Mouse (Mus musculus) kidney, postnatal 0 days (tissue): ENCODE results near the gene 2310011J03Rik. TPM values are rescaled to one million over a fixed set of nuclear protein-coding genes. Genes with fewer than 3 reads are reported as not detected.

Experiments
- ATAC-seq: fragments of 200-750 bp; cut with Nextera tagmentation; replicated peaks from 2 replicates; pipeline ENCODE4 v1.8.0; 2017; ENCODE audit warnings: low read depth, moderate number of reproducible peaks, moderate TSS enrichment, moderate library complexity; ENCODE audit not compliant: low FRiP score
- DNase-seq: peaks from one replicate; pipeline ENCODE4 v3.0.0-alpha.2; 2016; ENCODE audit warnings: low spot score
- H3K27ac ChIP-seq: fragments of 300-500 bp; sonication (generic); 2 replicates; pipeline ENCODE4 v1.5.1; 2014; ENCODE audit warnings: mild to moderate bottlenecking
- H3K27me3 ChIP-seq: fragments of 300-500 bp; sonication (generic); 2 replicates; pipeline ENCODE4 v1.6.1; 2014; ENCODE audit warnings: low read length, mixed read lengths; ENCODE audit not compliant: insufficient read depth
- H3K36me3 ChIP-seq: fragments of 300-500 bp; sonication (generic); 2 replicates; pipeline ENCODE4 v1.6.1; 2014; ENCODE audit warnings: low read length, mixed read lengths; ENCODE audit not compliant: insufficient read depth
- H3K4me1 ChIP-seq: fragments of 300-500 bp; sonication (generic); replicated peaks from 2 replicates; pipeline ENCODE4 v1.6.1; 2014; ENCODE audit warnings: antibody characterized with exemption, low read length, mixed read lengths; ENCODE audit not compliant: insufficient read depth
- H3K4me2 ChIP-seq: fragments of 300-500 bp; sonication (generic); 2 replicates; pipeline ENCODE4 v1.6.1; 2014; ENCODE audit warnings: mild to moderate bottlenecking, low read length, moderate library complexity, mixed read lengths
- H3K4me3 ChIP-seq: fragments of 300-500 bp; sonication (generic); replicated peaks from 2 replicates; pipeline ENCODE4 v1.5.1; 2014; ENCODE audit warnings: low read depth, low read length
- H3K9ac ChIP-seq: fragments of 300-500 bp; sonication (generic); 2 replicates; pipeline ENCODE4 v1.6.1; 2014; ENCODE audit warnings: low read depth, low read length
- H3K9me3 ChIP-seq: fragments of 300-500 bp; sonication (generic); replicated peaks from 2 replicates; pipeline ENCODE4 v1.6.1; 2016; ENCODE audit warnings: low read length, inconsistent platforms, mixed read lengths
- CTCF ChIP-seq: IDR thresholded peaks from 2 replicates; pipeline ENCODE4 v1.5.1; 2016; ENCODE audit warnings: antibody characterized with exemption, low read depth, mild to moderate bottlenecking, moderate library complexity
- WGBS: fragments of 180-500 bp; shearing (Covaris S2); extraction: QIAGEN DNeasy Blood & Tissue Kit; methylation state at CpG from one replicate; pipeline ENCODE4 v1.1.7; 2014; 5-methylcytosine and 5-hydroxymethylcytosine counted together
- polyA plus RNA-seq: library from polyadenylated mRNA; unstranded; fragments of >200 nt; fragmentation: Nextera tagmentation; extraction: Ambion mirVana; gene quantifications from 2 replicates; pipeline ENCODE4 v1.2.1, GENCODE M21; 2015

The 2310011J03Rik gene
- polyA plus RNA-seq, 1 experiment from 2014 or later: 52.2 TPM

DNA sequence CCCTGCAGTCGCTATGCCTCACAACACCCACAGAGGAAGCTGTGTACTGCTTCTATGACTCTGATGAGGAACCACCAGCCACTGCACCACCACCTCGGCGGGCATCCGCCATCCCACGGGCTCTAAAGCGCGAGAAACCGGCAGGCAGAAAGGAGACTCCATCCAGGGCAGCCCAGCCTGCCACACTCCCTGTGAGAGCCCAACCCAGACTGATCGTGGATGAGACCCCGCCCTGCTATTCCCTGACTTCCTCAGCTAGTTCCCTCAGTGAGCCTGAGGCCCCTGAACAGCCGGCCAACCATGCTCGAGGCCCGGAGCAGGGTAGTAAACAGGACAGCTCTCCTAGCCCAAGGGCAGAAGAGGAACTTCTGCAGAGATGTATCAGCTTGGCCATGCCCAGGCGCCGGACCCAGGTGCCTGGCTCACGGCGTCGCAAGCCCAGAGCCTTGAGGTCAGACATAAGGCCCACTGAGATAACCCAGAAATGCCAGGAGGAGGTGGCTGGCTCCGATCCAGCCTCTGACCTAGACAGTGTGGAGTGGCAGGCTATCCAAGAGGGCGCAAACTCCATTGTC lies 6.6 kb downstream of the 2310011J03Rik start:
- no peak overlapping the region for H3K9ac ChIP-seq
- no peaks in the 10 kb centered on the region for H3K4me1 ChIP-seq
- H3K4me2 ChIP-seq: no peak overlapping the region
- no peak overlapping the region for H3K27ac ChIP-seq
- no peak for TF ChIP-seq CTCF
- DNase-seq: no peak
- H3K9me3 ChIP-seq: no peaks in the 10 kb centered on the region
- 41% methylated on average over 20 of the region's 20 CpGs for WGBS
- peaks cover 30% of the 10 kb centered on the region; the same call in 1 of the 2 replicates for H3K27me3 ChIP-seq
- no peak overlapping the region for H3K4me3 ChIP-seq
- no peak for ATAC-seq
- H3K36me3 ChIP-seq: peaks cover 3% of the 10 kb centered on the region; the same call in 1 of the 2 replicates

DNA sequence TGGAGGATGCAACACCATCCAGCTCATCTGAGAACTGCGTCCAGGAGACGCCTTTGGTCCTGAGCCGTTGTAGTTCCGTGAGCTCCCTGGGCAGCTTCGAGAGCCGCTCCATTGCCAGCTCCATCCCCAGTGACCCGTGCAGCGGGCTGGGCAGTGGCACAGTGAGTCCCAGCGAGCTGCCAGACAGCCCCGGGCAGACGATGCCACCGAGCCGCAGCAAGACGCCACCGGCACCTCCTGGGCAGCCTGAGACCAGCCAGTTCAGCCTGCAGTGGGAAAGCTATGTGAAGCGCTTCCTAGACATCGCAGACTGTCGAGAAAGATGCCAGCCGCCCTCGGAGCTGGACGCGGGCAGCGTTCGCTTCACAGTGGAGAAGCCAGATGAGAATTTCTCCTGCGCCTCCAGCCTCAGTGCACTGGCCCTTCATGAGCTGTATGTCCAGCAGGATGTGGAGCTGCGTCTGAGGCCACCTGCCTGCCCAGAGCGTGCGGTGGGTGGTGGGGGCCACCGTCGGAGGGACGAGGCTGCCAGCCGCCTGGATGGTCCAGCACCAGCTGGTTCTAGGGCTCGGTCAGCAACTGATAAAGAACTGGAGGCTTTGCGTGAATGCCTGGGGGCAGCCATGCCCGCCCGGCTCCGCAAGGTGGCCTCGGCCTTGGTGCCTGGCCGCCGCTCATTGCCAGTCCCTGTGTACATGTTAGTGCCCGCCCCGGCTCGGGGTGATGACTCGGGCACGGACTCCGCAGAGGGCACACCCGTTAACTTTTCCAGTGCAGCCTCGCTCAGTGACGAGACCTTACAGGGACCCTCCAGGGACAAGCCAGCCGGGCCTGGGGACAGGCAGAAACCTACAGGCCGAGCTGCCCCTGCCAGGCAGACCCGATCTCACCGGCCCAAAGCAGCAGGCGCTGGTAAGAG lies 7.5 kb downstream of the 2310011J03Rik start:
- DNase-seq (no peak), ATAC-seq (no peak)
- Histone ChIP-seq H3K9ac (no peak overlapping the region), H3K4me3 (no peak overlapping the region), H3K9me3 (no peaks in the 10 kb centered on the region), H3K36me3 (peaks cover 3% of the 10 kb centered on the region; the same call in 1 of the 2 replicates), H3K4me1 (no peaks in the 10 kb centered on the region), H3K4me2 (no peak overlapping the region), H3K27me3 (peaks cover 30% of the 10 kb centered on the region; the same call in 1 of the 2 replicates), H3K27ac (no peak overlapping the region)
- no peak for TF ChIP-seq CTCF
- WGBS: 60% methylated on average over 54 of the region's 54 CpGs

DNA sequence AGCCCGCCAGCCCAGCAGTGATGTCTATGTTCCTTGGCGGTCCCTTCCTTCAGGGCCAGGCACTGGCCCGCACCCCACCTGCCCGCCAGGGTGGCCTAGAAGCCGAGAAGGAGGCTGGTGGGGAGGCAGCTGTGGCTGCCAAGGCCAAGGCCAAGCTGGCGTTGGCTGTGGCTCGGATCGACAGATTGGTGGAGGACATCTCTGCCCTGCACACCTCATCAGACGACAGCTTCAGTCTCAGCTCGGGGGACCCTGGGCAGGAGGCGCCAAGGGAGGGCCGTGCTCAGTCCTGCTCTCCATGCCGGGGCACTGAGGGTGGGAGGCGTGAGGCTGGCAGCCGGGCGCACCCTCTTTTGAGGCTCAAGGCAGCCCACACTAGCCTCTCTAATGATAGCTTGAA lies 8.8 kb downstream of the 2310011J03Rik start:
- peaks cover 25% of the 10 kb centered on the region; the same call in 1 of the 2 replicates for H3K27me3 ChIP-seq
- ATAC-seq (no peak), DNase-seq (no peak)
- no peaks in the 10 kb centered on the region for H3K36me3 ChIP-seq
- no peaks in the 10 kb centered on the region for H3K9me3 ChIP-seq
- TF ChIP-seq CTCF: no peak
- H3K9ac ChIP-seq: no peak overlapping the region
- no peak overlapping the region for H3K27ac ChIP-seq
- no peaks in the 10 kb centered on the region for H3K4me1 ChIP-seq
- 89% methylated on average over 16 of the region's 16 CpGs for WGBS
- H3K4me3 ChIP-seq: no peak overlapping the region
- no peak overlapping the region for H3K4me2 ChIP-seq

DNA sequence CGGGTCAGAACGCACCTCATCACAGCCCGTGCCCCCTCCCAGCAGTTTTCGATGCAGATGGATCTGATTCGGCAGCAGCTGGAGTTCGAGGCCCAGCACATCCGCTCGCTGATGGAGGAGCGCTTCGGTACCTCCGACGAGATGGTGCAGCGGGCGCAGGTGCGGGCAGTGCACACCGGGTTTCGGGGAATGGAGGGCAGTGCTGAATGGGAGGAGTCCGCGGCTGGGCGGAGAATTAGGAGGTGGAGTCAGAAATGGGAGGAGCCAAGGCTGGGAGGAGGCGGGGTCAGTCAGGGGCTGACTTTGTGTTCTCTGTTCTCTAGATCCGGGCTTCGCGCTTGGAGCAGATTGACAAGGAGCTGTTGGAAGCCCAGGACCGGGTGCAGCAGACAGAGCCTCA lies 15.5 kb downstream of the 2310011J03Rik start:
- Histone ChIP-seq H3K4me2 (peak overlapping the region; percentile 43), H3K9me3 (no peaks in the 10 kb centered on the region), H3K36me3 (no peaks in the 10 kb centered on the region), H3K9ac (no peak overlapping the region), H3K4me3 (no peak overlapping the region), H3K27ac (no peak overlapping the region), H3K27me3 (peaks cover 20% of the 10 kb centered on the region), H3K4me1 (peaks cover 3% of the 10 kb centered on the region; the same call in 1 of the 2 replicates)
- 13% methylated on average over 24 of the region's 25 CpGs for WGBS
- no peak for TF ChIP-seq CTCF
- ATAC-seq (no peak), DNase-seq (peak; percentile 45)

DNA sequence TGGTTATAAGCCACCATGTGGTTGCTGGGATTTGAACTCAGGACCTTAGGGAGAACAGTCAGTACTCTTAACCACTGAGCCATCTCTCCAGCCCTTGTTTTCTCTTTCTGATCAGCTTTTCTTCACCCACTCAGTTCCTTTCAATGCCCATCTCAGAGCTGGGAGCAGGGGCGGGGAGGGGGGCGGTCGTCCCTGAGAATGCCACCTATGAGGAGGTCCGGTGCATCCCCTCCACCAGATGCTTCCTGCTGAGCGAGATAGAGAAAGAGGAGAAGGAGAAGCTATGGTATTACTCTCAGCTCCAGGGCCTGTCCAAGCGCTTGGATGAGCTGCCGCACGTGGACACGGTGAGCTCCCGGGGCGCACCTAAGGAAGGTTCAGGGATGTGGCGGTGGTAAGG lies 15.9 kb downstream of the 2310011J03Rik start:
- no peaks in the 10 kb centered on the region for H3K9me3 ChIP-seq
- H3K4me1 ChIP-seq: peaks cover 3% of the 10 kb centered on the region; the same call in 1 of the 2 replicates
- H3K4me3 ChIP-seq: no peak overlapping the region
- TF ChIP-seq CTCF: no peak
- no peak overlapping the region for H3K27ac ChIP-seq
- H3K4me2 ChIP-seq: peak overlapping the region; percentile 43
- H3K27me3 ChIP-seq: peaks cover 24% of the 10 kb centered on the region
- no peaks in the 10 kb centered on the region for H3K36me3 ChIP-seq
- H3K9ac ChIP-seq: no peak overlapping the region
- DNase-seq (no peak), ATAC-seq (no peak)
- 22% methylated on average over 12 of the region's 12 CpGs for WGBS

DNA sequence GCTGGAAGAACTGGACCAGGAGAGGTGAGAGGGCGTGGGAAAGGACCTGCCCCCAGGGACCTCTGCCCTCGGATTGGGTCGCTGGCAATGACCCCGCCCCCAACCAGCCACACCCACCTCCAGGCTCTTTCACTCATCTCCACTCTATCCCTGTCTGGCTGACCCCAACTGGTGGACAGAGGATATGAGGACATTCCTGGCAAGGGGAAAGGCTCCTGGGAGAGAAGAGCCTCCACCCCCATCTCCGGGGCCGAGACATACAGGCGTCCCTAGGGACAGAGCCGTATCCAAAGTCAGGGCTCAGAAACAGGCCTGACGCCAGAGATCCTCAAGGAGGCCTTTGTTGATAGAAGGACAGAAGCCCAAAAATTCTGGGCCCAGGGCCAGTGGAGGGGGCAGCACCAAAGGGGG lies 17.9 kb downstream of the 2310011J03Rik start:
- Histone ChIP-seq H3K4me2 (no peak overlapping the region), H3K36me3 (no peaks in the 10 kb centered on the region), H3K4me1 (peaks cover 3% of the 10 kb centered on the region; the same call in 1 of the 2 replicates), H3K27me3 (peaks cover 39% of the 10 kb centered on the region), H3K27ac (peak overlapping the region; percentile 60; the same call in 1 of the 2 replicates), H3K4me3 (no peak overlapping the region), H3K9me3 (no peaks in the 10 kb centered on the region), H3K9ac (no peak overlapping the region)
- DNase-seq (peak; percentile 74), ATAC-seq (peak; percentile 8; the same call in 1 of the 2 replicates)
- 0 out of 2 replicates have a peak, but pooled peaks have one; percentile 11 for TF ChIP-seq CTCF
- 8% methylated on average over 9 of the region's 9 CpGs for WGBS
